Mouse (Mus musculus): ENCODE results near the gene Pkp1.

The Pkp1 gene

GRCm38 (mm10) chr1:135857137-135857775 is 61.8 kb downstream of the Pkp1 start:
- no peak for DNase-seq (ENCODE audit: low spot score)

GRCm38 (mm10) chr1:135856070-135856469 is 62.9 kb downstream of the Pkp1 start:
- DNase-seq (ENCODE audit: low spot score), result no peak

DNA sequence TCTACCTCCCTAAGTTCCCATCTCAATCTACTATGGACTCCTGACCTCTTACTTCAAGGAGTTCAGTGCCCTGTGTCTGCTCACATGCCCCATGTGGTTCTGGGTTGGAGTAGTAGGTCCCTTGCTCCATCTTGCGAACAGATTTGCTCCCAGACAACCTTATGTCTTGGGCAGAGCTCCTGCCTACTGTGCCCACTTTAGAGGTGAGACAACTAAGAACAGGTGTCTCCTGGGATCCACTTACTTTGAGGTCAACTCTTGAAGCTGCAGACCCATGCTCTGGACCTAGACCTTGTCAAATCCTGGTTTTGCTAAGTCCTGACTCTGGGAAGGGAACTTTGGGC is 63.7 kb downstream of the Pkp1 start:
- DNase-seq (ENCODE audit: low spot score), result no peak

GRCm38 (mm10) chr1:135854591-135855343 is 64.2 kb downstream of the Pkp1 start:
- DNase-seq (ENCODE audit: low spot score), result no peak

GRCm38 (mm10) chr1:135853200-135853599 is 65.8 kb downstream of the Pkp1 start:
- DNase-seq (ENCODE audit: low spot score), result no peak

DNA sequence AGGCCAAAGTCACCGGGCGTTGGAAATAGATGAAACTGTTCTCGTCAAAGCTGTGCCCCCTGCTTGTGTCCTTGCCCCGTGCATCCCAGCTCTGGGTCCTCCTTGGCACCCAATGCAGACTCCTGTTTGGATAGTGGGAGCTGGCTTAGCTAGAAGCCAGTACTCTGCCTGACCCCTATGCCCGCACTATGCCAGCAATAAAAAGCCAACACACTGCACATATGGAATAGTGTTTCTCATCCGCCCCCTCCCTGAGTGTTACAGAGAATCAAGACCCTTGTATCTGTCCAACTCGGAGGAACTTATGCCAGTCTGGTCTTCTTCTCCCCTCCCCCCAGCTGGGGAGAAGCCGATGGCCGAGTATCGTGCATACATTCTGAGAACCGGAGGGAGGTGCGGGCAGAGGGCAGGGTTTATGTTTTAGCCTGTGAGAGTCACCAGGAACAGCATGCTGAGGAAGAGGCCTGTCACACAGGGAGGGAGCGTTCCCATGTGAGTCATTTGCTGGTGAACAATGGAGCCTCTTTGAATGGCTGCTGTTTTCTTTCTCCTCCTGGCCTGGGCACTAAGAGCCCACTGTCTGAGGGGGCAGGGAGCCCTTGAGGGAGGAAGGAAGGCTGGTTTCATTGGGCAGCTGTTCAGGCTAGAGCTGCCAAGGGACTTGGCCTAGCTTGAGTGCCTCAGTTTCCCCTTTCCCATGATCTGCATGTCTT is 66.8 kb downstream of the Pkp1 start:
- no peak for DNase-seq (ENCODE audit: low spot score)

DNA sequence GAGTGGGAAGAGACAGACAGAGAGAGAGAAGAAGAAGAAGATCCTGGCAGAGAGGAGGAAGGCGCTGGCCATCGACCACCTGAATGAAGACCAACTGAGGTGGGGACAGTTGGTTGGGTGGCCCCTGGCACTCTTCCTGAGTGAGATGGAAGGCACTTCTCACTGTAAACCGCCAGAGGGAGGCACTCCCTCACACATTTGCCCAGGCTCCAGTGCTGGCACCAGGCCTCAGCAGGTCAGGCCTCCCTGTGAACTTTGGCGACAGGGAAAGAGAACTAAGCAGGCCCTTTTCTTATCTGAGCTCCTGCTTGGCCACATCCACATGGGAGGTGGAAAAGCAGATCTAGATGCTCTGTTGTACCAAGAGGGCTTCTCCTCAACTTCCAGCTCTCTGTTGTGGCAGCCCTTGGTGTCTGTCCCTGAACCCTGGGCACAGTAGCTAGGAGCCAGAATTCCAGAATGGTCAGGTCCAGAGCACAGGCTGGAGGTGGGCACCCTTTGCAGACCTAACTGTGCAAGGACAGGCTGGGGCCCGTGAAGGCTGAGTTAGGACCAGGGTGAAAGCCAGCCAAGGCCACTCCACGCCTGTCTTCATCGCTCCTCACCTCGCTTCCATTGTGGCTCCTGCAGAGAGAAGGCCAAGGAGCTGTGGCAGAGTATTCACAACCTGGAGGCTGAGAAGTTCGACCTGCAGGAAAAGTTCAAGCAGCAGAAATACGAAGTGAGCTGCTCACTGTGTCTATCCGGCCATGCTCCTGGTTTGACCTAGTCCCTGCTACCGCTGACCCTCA is 68.1 kb downstream of the Pkp1 start:
- peak; percentile 65 for DNase-seq (ENCODE audit: low spot score)

GRCm38 (mm10) chr1:135847611-135848351 is 71.2 kb downstream of the Pkp1 start:
- DNase-seq (ENCODE audit: low spot score), result no peak

GRCm38 (mm10) chr1:135847139-135847562 is 71.9 kb downstream of the Pkp1 start:
- peak; percentile 71 for DNase-seq (ENCODE audit: low spot score)

GRCm38 (mm10) chr1:135846632-135847031 is 72.4 kb downstream of the Pkp1 start:
- DNase-seq (ENCODE audit: low spot score), result no peak

DNA sequence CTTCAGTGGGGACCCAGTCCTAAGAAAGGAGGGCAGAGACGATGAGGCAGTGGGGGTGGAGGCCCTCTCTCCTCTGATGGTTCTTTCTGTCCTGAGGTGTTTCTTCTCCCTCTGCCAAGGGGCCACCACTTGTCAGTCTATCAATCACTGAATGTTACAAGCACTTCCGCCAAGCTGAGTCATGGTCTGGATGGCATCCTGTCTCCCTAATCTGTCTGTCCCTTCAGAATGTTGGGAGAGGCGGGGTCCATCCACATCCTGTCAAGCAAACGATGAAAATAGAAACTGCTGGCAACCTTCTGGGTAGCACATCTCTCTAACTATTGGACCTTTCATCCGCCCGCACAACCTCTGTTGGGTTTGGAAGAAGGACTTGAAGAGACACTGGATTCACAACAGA is 74.5 kb downstream of the Pkp1 start:
- DNase-seq (ENCODE audit: low spot score), result no peak

DNA sequence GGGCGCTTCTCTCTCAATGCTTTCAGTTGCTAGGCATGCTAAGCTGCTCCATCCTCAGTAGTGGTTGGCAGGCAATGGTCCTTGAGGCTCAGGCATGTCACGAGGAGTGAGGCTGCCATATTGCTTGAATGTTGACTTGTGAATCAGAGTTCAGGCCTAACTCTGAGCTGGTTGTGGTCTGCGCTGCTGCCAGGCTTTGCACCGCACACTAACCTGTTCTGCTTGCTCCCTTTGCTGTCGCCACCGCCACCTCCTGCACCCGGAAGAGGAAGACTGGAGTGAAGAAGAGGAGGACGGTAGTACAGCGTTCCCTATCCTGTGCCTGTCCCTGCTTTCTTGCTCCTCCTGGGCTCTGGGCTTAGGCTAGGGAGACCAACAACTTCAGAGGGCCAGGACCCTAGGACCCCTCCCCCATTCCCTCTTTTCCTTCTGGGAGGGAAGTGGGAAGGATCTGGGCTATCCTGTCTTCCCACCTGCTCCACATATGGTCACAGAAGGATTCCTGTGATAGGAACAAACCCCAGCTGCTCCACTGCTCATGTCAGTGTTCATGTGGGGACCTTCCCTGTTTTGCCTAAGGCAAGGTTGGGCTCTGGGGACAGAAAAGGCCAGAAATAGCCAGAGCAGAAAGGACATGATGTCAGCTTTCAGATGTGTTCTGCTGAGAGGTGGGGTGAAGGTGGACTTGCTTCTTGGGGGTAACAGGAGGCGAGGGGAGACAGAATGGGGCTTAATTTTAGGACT is 75.3 kb downstream of the Pkp1 start:
- DNase-seq (ENCODE audit: low spot score), result no peak

DNA sequence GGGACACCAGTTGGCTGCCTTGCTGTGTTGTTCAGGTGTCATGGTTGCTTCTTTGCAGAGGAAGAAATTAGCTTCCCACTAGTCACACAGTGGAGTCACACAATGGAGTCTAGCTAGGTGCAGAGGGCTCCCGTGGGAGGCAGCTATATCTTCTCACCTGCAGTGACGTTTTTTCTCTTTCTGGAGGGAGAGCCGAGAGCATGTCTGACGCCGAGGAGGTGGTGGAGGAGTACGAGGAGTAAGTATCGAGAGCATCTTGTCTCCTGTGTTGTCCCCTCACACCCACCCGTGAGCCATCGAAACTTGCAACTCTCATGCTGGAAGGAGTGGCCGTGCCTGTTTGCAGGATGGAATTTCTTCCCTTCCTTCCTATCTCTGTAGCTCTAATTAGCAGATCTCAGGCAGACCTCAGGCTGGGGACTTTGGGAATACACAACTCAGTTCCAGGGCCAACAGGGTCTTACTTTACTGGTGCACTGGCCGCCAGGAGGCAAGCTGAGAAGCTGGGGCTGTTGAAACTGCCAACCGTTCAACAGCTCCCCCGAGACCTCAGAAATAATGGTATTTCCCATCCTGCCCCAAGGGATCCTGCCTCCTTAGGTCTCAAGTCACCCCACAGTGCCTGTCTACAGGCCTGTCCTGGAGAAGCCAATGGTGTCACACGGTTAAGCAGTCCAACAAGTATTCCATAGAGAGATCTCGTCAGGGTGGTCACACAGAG is 78.2 kb downstream of the Pkp1 start:
- DNase-seq (ENCODE audit: low spot score), result no peak

- no peak for DNase-seq (ENCODE audit: low spot score)
These were observed 79.9 kb downstream of the Pkp1 start for GRCm38 (mm10) chr1:135839065-135839464.

DNA sequence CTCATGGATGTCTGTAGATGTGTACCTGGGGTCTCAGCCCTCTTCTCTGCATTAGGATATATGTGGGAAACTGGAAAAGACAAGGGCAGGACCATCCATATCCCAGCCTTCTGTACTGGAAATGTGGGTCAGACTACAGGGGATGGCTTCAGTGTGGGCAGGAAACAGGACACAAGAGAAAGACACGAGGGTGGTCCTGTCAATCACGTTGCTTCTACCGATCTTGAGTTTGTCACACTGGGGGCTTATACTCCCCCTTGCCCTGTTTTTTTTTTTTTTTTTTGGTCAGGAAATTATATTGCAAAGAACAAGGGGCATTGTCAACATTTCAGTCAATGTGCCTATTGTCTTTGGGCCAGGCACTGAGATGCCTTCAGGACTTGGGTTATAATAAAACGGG is 80.4 kb downstream of the Pkp1 start:
- no peak for DNase-seq (ENCODE audit: low spot score)

DNA sequence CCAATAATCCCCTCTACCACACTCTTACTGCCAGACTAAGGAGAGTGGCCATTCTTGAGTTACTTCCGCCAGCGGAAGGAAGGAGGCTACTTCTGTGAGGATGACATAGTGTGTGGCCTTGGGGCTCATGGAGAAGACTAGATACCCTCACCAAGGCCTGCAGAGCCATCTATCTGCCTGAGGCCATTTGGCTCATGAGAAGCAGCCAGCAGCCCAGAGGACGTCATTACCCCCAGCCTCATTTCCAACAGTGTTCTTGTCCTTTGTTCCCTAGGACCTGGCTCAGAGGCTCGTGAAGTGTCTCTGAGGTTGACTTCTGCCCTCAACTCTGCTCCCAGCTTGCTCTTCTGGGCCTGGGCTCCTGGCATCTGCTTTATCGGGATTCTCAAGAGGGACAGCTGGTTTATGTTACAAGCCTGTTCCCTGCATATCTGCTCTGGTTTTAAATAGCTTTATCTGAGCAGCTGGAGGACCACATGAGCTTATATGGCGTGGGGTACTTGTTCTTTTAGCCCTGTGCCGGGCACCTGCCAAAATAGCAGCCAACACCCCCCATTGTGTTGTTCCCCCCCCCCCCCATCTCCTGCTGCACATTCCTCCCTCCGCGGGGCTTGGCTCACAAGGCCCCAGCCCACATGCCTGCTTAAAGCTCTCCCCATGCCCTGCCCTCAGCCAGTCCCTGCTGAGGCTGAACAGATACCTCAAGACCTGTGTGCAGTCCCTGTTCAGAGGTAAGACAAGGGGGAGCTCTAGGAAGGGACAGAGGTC is 83.1 kb downstream of the Pkp1 start, which contains the start of gene Tnnt2:
Gene Tnnt2 (plus strand): TSS at position 639 of the 768 bp plus-strand sequence.
- DNase-seq (ENCODE audit: low spot score), result no peak

DNA sequence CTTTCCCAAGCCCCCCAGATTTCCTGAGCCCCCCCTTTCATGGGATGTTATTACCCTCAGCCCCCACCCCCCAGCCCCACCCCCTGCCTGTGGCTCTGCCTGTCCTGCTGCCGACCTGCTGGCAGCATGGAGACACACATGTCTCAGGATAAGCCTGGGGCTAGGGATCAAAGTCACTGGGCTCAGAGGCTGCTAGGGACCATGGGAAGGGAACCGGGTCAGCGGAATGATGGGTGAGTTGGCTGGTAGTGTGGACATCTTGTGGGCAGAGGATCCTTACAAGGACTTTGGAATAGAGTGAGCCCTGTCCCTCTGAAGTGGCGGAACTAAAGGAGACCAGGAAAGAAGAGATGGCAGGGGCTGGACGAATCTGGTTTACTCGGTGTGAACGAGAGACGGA is 84.0 kb downstream of the Pkp1 start:
- DNase-seq (ENCODE audit: low spot score), result no peak

- DNase-seq (ENCODE audit: low spot score), result no peak
These were observed 84.7 kb downstream of the Pkp1 start for GRCm38 (mm10) chr1:135834206-135834859.

DNA sequence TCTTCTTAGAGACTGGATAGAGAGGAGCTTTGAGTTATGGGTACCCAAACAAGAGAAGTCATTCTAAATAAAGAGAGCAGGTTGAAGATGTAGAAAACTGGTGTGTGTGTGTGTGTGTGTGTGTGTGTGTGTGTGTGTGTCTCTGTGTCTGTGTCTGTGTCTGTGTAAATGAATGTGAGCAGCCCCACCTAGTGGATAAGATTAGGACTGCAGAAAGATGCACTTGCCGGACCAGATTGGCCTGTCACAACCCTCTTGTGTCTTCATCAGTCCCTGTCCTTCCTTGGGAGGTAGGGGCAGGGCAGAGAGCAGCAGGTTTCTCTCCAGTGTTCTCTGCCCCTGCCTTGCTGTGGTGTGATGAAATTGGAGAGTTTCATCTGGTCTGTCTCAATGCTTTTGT is 90.1 kb downstream of the Pkp1 start:
- peak; percentile 62 for DNase-seq (ENCODE audit: low spot score)
